Mouse (Mus musculus): ENCODE data around the gene Sde2. TPM values are rescaled to one million over a fixed set of nuclear protein-coding genes. Genes with fewer than 3 reads are reported as not detected.
"Not testable (repeated sequence)": the region's sequence is repeated elsewhere in the genome, so short reads cannot be mapped to it uniquely, and the experiment has no call there.

Gene Sde2
- polyA plus RNA-seq, 2 experiments from 2014 or later = 44.4 to 50.2 TPM

- no peak for ATAC-seq
Measured at GRCm38 (mm10) chr1:180888556-180889042, 37.7 kb downstream of the Sde2 start.

- no peak for ATAC-seq
Measured at GRCm38 (mm10) chr1:180889172-180889571, 38.2 kb downstream of the Sde2 start.

DNA sequence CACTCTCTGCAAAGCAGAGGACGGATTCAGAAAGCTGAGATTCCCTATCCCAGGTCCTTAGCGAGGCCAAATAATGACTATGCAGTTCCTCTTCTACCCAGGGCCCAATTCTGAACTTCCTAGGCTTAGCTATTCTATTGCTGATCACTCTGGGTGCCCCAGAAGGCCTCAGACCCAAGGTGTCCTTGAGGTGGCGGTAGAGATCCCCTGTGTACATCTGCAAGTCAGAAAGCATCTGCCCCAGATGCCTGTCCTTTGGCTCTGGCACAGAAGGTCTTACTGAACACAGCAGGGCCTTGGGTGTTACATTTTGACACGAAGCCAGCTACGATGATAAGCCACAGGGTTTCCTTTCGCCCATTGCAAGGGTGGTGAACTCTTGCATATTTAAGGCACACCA is 38.9 kb downstream of the Sde2 start:
- ATAC-seq = no peak

GRCm38 (mm10) chr1:180892808-180893207 is 41.9 kb downstream of the Sde2 start, which contains the start of gene Lefty2:
TSS of gene Lefty2 (plus strand) at chr1:180893108.
- ATAC-seq = no peak

DNA sequence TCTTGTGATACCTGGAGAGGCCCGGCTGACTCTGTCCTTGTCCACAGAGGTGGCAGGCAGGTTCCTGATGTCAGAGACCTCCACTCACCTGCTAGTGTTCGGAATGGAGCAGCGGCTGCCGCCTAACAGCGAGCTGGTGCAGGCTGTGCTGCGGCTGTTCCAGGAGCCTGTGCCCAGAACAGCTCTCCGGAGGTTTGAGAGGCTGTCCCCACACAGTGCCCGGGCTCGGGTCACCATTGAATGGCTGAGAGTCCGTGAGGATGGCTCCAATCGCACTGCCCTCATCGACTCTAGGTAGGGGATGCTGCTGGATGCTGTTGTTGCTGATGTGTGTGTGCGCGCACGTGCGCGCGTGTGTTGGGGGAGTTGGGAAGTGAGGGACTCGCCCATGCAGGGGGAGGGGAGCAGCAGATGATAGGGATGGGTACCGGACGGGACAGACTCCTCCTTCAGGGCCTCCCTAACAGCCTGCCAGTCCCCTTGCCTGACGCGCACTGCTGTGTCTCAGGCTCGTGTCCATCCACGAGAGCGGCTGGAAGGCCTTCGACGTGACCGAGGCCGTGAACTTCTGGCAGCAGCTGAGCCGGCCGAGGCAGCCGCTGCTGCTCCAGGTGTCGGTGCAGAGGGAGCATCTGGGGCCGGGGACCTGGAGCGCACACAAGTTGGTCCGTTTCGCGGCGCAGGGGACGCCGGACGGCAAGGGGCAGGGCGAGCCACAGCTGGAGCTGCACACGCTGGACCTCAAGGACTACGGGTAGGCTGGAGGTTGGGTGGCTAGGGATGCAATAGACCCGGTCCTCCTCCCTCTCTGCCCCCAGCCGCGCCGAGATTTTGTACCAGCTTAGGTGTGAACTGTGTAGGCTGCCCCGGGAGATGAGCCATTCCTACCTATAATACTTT is 43.4 kb downstream of the Sde2 start:
- ATAC-seq = not testable (repeated sequence)

DNA sequence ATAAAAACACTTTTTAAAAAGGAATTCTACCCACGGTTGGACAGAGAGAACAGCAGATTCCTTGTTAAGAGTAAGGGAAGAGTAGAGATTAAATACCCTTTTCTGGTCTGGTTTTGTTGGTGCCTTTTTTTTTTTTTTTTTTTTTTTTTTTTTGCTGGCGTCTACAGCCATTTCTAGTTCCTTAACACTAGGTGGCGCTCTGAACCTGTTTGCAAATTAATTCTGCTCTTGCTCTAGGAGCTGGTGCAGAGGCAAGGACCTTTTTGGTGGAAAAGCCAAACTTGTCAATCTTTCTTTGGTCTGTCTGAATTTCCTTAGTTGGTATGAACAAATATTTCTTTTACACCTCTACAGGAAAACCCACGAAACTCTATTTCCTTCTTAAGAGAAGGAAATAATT is 50.2 kb downstream of the Sde2 start:
- no peak for ATAC-seq

GRCm38 (mm10) chr1:180902915-180903314 is 52.0 kb downstream of the Sde2 start:
- ATAC-seq = no peak

DNA sequence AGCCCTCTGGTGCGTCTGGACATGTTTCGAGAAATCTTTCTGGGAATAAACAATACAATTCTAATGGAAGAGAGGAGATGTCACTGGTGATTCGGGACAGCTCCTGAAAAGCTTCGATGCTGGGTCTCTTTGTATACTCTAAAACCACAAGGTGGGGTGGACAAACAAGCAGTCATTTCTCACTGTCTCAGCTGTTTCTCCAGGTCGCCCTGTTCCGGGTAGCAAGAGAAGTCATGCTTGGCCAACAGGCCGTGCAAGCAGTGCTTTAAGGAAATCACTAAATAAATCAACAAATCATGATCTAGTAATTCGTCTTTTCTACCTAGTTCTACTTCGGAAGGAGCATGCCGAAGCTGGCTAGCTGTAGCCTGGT is 52.7 kb downstream of the Sde2 start:
- peak; percentile 10 for ATAC-seq

DNA sequence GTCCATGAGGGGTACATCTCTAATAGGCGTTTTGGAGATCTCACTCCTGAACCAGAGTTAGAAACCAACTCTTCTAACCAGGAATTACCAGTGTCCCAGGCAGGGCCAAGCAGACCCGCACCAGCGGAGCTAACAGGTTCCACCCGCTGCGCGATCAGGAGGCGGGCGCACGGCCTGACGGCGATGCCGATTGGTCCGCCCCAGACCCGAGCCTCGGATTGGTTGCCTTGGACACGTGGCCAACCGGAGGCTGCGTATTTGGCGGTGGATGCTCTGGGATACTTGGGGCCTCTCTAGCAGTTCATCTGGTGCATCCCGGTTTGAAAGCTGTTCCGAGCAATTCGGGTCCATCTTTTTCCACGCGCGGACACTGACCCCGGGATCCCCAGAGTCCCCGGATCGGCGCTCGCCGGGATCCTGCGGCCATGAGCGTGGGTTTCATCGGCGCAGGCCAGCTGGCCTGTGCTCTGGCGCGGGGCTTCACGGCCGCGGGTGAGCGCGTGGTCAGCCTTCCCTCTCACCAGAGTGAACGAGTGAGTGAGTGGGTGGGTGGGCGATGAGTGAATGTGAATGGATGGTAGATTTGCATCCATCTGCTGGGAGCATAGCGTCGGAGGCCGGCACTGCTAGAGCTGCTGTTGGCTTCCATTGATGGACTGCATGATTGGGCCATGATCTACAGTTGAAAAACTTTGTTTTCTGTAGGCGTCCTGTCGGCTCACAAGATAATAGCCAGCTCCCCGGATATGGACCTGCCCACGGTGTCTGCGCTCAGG is 53.3 kb downstream of the Sde2 start, which contains the start of gene Pycr2:
Gene Pycr2 (plus strand): TSS at position 255 of the 776 bp plus-strand sequence.
- peak; percentile 96 for ATAC-seq

- no peak for ATAC-seq
Measured at GRCm38 (mm10) chr1:180904815-180905080, 53.8 kb downstream of the Sde2 start.

GRCm38 (mm10) chr1:180905307-180905706 is 54.4 kb downstream of the Sde2 start:
- ATAC-seq = no peak

DNA sequence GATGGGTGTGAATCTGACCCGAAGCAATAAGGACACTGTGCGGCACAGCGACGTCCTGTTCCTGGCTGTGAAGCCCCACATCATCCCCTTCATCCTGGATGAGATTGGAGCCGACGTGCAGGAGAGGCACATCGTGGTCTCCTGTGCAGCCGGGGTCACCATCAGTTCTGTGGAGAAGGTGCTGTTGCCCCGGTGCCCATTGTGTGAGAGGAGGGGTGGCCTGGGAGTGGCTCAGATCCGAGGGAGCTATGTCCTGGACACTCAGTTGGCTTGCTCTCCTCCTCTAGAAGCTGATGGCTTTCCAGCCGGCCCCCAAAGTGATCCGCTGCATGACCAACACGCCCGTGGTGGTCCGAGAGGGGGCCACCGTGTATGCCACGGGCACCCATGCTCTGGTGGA is 54.9 kb downstream of the Sde2 start:
- ATAC-seq = no peak

- peak; percentile 15 for ATAC-seq
Measured at GRCm38 (mm10) chr1:180906461-180907147, 55.7 kb downstream of the Sde2 start.

GRCm38 (mm10) chr1:180911138-180911537 is 60.2 kb downstream of the Sde2 start:
- ATAC-seq = no peak

DNA sequence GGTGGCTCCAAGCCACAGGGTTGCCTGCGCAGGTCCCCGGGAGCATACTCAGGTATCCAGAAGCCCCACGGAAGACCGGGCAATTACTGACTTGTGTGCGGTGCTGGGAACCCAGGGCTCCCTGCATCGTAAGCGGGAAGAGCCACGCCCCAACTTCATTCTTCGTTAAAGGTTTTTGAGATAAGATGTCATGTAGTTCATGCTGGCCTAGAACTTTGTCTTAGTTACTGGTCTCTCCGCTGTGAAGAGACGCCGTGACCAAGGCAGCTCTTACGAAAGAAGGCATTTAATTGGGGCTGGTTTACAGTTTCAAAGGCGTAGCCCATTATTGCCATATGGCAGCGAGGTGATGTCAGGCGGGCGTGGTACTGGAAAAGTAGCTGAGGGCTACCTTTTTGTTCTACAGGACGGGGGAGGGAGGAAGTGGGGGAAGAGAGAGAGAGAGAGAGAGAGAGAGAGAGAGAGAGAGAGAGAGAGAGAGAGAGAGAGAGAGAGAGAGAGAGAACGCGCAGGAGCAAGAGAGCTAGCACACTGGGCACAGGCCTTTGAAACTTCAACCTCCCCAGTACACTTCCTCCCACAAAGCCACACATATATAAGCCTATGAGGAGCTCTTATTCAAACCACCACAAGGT is 60.8 kb downstream of the Sde2 start:
- peak; percentile 69 for ATAC-seq

DNA sequence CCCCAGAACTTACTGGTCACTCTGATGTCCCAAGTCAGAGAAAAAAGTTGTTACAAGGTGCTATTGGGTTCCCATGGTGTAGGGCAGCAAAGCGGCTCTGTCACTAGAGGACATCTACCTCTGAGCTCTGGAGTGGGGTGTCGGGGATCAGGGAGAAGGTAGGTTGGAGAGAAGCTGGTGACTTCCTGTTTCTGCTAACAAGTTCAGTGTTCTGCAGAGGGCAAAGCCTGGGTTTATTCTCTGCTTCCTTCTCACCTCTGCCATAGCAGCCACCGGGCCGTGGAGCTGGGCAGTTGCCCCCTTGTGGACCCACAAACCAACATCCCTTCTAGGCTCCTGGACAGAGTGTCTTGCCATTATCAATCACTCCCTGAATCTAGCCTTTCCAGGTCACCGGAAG is 61.9 kb downstream of the Sde2 start:
- peak; percentile 15 for ATAC-seq

- ATAC-seq = no peak
Measured at GRCm38 (mm10) chr1:180913797-180914196, 62.9 kb downstream of the Sde2 start.

GRCm38 (mm10) chr1:180916425-180916824 is 65.5 kb downstream of the Sde2 start:
- ATAC-seq = peak; percentile 67

DNA sequence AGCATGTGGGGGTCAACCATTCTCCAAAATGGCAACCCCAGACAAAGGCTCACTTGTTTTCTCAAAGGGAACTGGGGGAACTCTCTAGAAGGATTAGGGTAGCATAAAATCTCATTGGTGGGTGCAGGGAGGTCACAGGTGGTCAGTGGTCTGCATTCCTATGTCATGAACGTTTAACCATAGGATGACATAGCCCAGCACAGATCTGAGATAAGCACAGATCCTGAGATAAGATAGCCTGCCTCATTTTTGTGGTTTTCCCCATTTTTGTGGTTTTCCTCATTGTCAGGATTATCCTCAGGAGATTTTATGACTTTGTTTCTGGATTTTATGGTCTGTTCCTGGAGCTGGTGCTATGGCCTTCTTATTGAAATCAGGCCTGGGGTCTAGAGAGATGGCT is 66.1 kb downstream of the Sde2 start:
- no peak for ATAC-seq

All from CD4-positive, CD25-positive, alpha-beta regulatory T cell, adult 4 months (primary cell).